Mouse (Mus musculus) heart, postnatal 25 days (tissue): ENCODE data around the gene Uqcr11. TPM values are rescaled to one million over a fixed set of nuclear protein-coding genes. Genes with fewer than 3 reads are reported as not detected.
A peak's percentile ranks its signal among the peaks of the same experiment; 100 is the strongest.

ENCODE experiments used
- DNase-seq: peaks from one replicate; pipeline ENCODE4 v3.0.0; 2022; ENCODE audit warnings: low spot score
- intact Hi-C: fragments of 180-260 bp; cut with DNase I; formaldehyde crosslinking; loops from one replicate; pipeline ENCODE4 v1.15.1; 2025
- total RNA-seq, 2 experiments: library from RNA; stranded (reverse); gene quantifications; 2 replicates each; pipeline ENCODE4 v1.2.3; 2021

The Uqcr11 gene
- total RNA-seq, 2 experiments from 2014 or later = 1,983 to 2,045 TPM

DNA sequence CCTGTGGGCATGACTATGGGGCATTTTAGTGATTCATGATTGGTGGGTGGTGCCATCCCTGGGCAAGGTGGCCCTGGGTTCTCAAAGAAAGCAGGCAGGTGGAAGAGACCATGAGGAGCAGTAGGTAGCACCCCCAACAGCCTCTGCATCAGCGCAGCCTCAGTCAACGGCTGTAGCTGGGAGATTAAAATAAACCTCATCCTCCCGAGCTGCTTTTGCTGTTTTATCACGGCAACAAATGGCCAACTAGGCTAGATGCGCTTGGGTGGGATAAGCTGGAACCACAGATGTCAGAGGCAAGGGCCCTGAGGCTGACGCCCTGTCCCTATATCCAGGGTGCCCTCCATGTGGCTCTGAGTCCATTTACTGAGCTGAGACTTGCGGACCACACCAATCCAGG lies 21.9 kb downstream of the Uqcr11 start:
- intact Hi-C loops = no loop called here
- no peak for DNase-seq

DNA sequence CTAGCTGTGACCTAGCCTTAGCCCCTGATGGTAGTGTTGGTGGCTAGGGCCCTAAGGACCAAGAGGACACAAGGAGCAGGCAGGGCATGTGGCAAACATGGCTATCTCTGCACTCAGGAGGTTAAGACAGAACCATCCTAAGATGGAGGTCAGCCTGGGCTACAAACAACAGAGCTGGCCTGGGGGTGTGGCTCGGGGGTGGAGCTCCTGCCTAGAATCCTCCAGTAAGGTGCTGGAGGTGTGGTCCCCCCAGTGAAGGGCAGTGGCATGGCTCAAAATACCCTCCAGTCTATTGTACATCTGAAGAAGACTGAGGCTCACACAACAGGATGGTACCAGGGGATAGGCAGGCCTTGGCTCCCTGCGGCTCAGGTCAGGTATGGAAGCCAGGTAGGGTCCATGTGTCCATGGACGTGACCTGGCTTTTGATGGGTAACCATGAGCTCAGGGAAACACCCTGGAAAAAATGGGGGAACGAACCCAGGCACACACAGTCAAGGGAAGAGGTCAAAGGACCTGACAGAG lies 22.5 kb downstream of the Uqcr11 start:
- intact Hi-C loops = no loop called here
- no peak for DNase-seq

GRCm38 (mm10) chr10:80383431-80383830 lies 23.2 kb downstream of the Uqcr11 start:
- intact Hi-C loops = no loop called here
- DNase-seq = no peak

DNA sequence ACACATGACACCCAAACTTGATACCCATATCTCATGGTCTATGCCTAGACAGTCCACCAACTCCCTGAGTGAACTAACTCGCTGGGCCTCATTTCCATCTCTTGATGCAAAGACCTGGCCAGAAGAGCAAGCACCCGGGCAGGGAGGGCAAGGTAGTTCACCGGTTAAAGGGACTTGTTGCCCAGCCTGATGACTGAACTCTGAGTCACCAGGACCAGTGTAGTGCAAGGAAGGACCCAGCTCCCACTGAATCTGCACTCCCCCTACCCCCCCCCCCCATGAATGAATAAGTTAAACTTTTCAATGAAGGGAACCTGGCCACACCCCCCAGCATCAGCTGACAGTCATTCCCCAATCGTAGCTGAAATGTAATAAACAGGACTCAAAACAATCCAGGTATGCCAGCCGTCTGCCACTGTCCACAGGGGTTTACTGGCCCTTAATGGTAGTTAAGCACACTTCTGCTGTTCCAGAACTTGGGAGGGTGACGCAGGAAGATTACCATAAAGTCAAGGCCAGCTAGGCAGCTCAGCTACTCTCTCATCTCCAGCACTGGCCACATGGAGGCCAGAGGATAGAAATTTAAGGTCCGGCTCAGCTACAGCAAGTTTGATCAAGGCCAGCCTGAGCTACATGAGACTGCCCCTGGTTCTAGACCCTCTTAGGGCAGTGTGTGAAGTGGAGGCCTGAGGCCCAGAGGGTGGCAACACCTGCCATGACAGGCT lies 23.8 kb downstream of the Uqcr11 start:
- no peak for DNase-seq
- intact Hi-C loops = no loop called here

DNA sequence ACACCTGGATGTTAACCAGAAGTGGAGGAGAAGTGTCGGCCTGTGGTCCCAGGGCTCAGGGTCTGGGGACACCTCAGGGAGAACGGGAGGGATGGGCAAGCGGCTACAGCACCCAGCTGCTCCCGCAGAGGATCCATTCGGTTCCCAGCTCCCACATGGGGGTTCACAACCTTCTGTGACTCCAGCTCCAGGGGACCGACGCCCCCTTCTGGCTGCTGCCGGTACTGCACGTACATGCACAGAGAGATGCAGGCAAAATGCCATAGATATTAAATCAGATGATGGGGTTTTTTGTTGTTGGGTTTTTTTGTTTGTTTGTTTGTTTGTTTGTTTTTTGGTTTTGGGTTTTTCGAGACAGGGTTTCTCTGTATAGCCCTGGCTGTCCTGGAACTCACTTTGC lies 28.9 kb downstream of the Uqcr11 start:
- no peak for DNase-seq
- intact Hi-C loops = loop anchor here (2.0 to 10.0 kb wide), 2 partner anchors 59 to 203 kb away; partner anchors contain the start of genes 1600002K03Rik and Efna2

- intact Hi-C loops = loop anchor here (10.0 kb wide), 1 partner anchor 201 kb away; the partner anchor contains the start of genes 1600002K03Rik and Efna2
- DNase-seq = peak; percentile 68
Observed at GRCm38 (mm10) chr10:80376160-80376559, 30.5 kb downstream of the Uqcr11 start.

- no peak for DNase-seq
- intact Hi-C loops = loop anchor here (1.0 to 10.0 kb wide), 3 partner anchors 33 to 199 kb away; partner anchors contain the start of genes 1600002K03Rik, Apc2 and Efna2
Observed at GRCm38 (mm10) chr10:80374063-80374462, 32.6 kb downstream of the Uqcr11 start.

DNA sequence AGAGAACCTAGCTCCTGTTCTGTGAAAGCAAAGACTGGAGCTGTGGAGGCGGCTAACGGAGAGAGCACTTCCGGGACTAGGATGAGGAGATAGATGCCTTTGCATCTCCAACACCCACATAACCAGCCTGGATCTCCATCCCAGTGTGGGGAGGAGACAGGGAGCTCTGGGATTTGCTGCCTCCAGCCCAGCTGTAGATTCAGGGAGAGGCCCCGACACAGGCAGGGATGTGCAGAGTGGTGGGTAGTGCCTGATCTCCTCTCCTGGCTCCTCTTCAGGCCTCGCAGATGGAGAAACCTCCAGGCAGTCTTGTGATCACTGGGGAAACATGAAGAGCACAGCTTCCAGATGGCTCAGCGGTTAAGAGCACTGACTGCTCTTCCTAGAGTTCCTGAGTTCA lies 33.9 kb downstream of the Uqcr11 start:
- no peak for DNase-seq
- intact Hi-C loops = loop anchor here (1.0 to 10.0 kb wide), 2 partner anchors 20 to 198 kb away; partner anchors contain the start of genes 1600002K03Rik and Efna2

GRCm38 (mm10) chr10:80371983-80372382 lies 34.6 kb downstream of the Uqcr11 start:
- intact Hi-C loops = loop anchor here (10.0 kb wide), 1 partner anchor 197 kb away; the partner anchor contains the start of genes 1600002K03Rik and Efna2
- DNase-seq = no peak

GRCm38 (mm10) chr10:80371411-80371966 lies 35.1 kb downstream of the Uqcr11 start:
- intact Hi-C loops = loop anchor here (10.0 kb wide), 1 partner anchor 197 kb away; the partner anchor contains the start of genes 1600002K03Rik and Efna2
- no peak for DNase-seq

DNA sequence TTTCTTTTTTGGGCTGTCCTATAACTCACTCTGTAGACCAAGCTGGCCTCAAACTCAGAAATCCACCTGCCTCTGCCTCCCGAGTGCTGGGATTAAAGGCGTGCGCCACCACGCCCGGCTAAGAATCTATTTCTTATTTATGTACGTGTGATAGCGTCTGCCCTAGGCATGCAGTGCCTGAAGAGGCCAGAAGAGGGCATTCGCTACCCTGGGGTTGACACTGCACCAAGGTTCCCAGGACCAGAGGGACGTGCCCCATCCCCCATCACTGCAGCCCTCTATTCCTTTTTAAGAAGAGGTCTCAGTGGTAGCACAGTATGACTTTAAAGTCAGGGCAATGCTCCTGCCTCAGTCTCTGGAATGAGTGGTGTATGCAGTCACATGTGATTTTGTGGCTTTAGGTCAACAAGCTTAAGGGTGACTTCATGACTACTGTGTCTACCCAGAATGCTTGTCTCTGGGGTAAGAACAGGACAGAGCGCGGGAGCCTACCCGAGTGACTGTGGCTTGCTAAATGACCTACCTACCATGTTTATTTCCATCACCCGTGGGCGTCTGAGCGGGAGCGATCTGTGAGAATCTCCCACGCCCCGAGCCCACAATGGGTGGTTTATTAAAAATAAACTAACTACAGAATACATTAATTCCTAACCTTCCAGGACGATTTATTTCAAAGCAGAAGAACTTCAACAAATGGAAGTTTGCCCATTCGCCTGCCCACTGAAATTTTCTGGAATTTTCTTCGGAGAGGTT lies 36.5 kb downstream of the Uqcr11 start:
- intact Hi-C loops = loop anchor here (10.0 kb wide), 1 partner anchor 195 kb away; the partner anchor contains the start of genes 1600002K03Rik and Efna2
- no peak for DNase-seq

- intact Hi-C loops = no loop called here
- no peak for DNase-seq
Observed at GRCm38 (mm10) chr10:80368392-80368791, 38.2 kb downstream of the Uqcr11 start.

GRCm38 (mm10) chr10:80367954-80368353 lies 38.7 kb downstream of the Uqcr11 start:
- no peak for DNase-seq
- intact Hi-C loops = no loop called here

GRCm38 (mm10) chr10:80365736-80366135 lies 40.9 kb downstream of the Uqcr11 start:
- intact Hi-C loops = no loop called here
- no peak for DNase-seq

DNA sequence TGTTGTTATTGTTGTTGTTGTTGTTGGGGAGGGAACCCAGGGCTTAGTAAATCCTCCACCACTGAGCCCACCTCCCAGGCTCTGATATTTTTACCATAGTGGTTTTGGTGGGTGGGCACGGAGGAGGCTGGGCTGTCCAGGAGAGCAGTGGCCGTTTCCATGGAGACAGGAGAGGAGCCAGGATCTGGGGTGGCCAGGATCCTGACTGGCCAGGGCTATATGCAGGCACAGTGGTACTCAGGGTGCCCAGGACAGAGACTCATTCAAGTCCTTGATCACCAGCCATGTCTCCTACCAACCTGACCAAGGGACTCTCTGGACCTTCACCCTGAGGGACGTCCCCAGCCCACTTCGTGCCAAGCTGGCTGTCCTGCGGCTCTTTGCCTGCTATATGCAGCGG lies 42.9 kb downstream of the Uqcr11 start:
- intact Hi-C loops = no loop called here
- no peak for DNase-seq

- intact Hi-C loops = no loop called here
- DNase-seq = no peak
Observed at GRCm38 (mm10) chr10:80357994-80358639, 48.5 kb downstream of the Uqcr11 start.

GRCm38 (mm10) chr10:80357336-80357735 lies 49.3 kb downstream of the Uqcr11 start:
- DNase-seq = no peak
- intact Hi-C loops = no loop called here

DNA sequence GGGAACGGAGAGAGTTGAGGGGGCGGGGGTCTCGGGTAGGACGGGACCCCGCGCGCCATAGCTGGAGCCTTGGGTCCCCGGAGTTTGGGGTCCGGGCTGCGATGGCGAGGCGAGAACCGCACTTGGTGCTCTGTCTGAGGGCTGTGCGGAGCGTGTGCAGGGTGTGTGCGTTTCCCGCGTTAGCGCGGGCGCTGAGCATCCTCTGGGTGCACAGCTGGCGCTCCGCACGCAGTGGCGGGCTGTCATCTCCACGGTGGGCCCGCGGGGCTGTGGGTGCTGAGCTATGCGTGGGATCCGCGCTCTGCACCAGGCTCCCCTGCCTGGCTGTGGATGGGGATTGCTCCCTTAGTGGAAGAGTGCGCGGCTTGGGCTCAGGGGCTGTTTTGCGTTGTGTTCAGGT lies 49.9 kb downstream of the Uqcr11 start:
- intact Hi-C loops = no loop called here
- DNase-seq = no peak

DNA sequence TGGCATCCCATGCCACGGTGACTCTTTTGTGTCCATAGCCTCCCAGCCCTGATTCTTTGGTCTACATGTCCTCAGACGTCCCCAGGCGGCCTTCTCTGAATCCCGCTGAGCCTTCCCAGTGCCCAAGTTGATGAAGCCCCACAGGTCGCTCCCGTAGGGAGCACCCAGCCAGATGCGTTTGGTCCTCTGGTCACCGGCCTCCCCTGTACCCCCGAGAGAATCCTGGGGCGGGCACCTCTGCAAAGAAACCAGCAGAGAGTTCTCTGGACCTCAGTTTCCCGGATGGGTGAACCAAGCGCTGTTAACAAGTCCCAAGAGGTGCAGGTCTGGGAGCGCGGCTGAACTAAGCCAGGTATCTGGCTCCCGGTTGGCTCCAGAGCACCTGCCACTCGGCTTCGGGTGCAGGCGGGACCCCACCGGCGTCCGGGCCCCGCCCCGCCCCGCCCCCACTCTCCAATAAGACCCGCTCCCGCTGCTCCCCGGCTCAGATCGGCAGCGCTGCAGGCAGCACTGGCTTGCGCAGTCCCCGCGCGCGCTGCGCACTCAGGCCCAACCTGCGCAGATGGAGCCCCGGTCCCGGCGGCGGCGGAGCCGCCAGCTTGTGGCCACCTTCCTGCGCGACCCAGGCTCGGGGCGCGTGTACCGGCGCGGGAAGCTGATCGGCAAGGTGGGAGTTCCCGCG lies 50.5 kb downstream of the Uqcr11 start, which contains the start of gene Plk5:
Gene Plk5 (plus strand): TSS at position 459 of the 682 bp plus-strand sequence.
- intact Hi-C loops = no loop called here
- no peak for DNase-seq
